Mouse (Mus musculus): Measurements from ENCODE around the gene Nagpa. TPM values are rescaled to one million over a fixed set of nuclear protein-coding genes. Genes with fewer than 3 reads are reported as not detected.

The Nagpa gene
- polyA plus RNA-seq, 1 experiment, result 0.86 TPM

GRCm38 (mm10) chr16:5168038-5168437, 35.8 kb downstream of the Nagpa start:
- Histone ChIP-seq H3K4me1 (ENCODE audit: control insufficient read depth) (no peaks in the 10 kb centered on the region), H3K4me3 (replicated peaks) (no peak overlapping the region), H3K36me3 (ENCODE audit: control insufficient read depth) (no peaks in the 10 kb centered on the region), H3K9me3 (ENCODE audit: control insufficient read depth, low read length) (peaks cover 2% of the 10 kb centered on the region; the same call in 1 of the 2 replicates), H3K27me3 (ENCODE audit: control insufficient read depth) (no peaks in the 10 kb centered on the region)
- no peak for TF ChIP-seq GATA1 (IDR thresholded peaks at IDR 0.05; ENCODE audit: low read length)
- no peak for TF ChIP-seq TAL1 (IDR thresholded peaks at IDR 0.05; ENCODE audit: low read length)

GRCm38 (mm10) chr16:5164327-5164726, 39.5 kb downstream of the Nagpa start:
- H3K9me3 ChIP-seq (ENCODE audit: control insufficient read depth, low read length), result peaks cover 2% of the 10 kb centered on the region; the same call in 1 of the 2 replicates

GRCm38 (mm10) chr16:5159248-5159647, 44.6 kb downstream of the Nagpa start:
- Histone ChIP-seq H3K36me3 (ENCODE audit: control insufficient read depth) (no peaks in the 10 kb centered on the region), H3K9me3 (ENCODE audit: control insufficient read depth, low read length) (no peaks in the 10 kb centered on the region), H3K4me3 (replicated peaks) (no peak overlapping the region), H3K27me3 (ENCODE audit: control insufficient read depth) (no peaks in the 10 kb centered on the region), H3K4me1 (ENCODE audit: control insufficient read depth) (no peaks in the 10 kb centered on the region)
- TF ChIP-seq TAL1 (IDR thresholded peaks at IDR 0.05; ENCODE audit: low read length), result no peak
- TF ChIP-seq GATA1 (IDR thresholded peaks at IDR 0.05; ENCODE audit: low read length), result no peak

More at GRCm38 (mm10) chr16:5164327-5164726, 39.5 kb downstream of the Nagpa start:
- no peak for TF ChIP-seq GATA1 (IDR thresholded peaks at IDR 0.05; ENCODE audit: low read length)
- no peak for TF ChIP-seq TAL1 (IDR thresholded peaks at IDR 0.05; ENCODE audit: low read length)
- H3K36me3 ChIP-seq (ENCODE audit: control insufficient read depth), result no peaks in the 10 kb centered on the region
- no peaks in the 10 kb centered on the region for H3K4me1 ChIP-seq (ENCODE audit: control insufficient read depth)
- no peak overlapping the region for H3K4me3 ChIP-seq (replicated peaks)
- H3K27me3 ChIP-seq (ENCODE audit: control insufficient read depth), result no peaks in the 10 kb centered on the region

GRCm38 (mm10) chr16:5157113-5157512, 46.7 kb downstream of the Nagpa start:
- no peak for TF ChIP-seq TAL1 (IDR thresholded peaks at IDR 0.05; ENCODE audit: low read length)
- TF ChIP-seq GATA1 (IDR thresholded peaks at IDR 0.05; ENCODE audit: low read length), result no peak
- Histone ChIP-seq H3K4me1 (ENCODE audit: control insufficient read depth) (no peaks in the 10 kb centered on the region), H3K36me3 (ENCODE audit: control insufficient read depth) (no peaks in the 10 kb centered on the region), H3K4me3 (replicated peaks) (no peak overlapping the region), H3K27me3 (ENCODE audit: control insufficient read depth) (no peaks in the 10 kb centered on the region), H3K9me3 (ENCODE audit: control insufficient read depth, low read length) (no peaks in the 10 kb centered on the region)

- TF ChIP-seq GATA1 (IDR thresholded peaks at IDR 0.05; ENCODE audit: low read length) (no peak), TAL1 (IDR thresholded peaks at IDR 0.05; ENCODE audit: low read length) (no peak)
- H3K9me3 ChIP-seq (ENCODE audit: control insufficient read depth, low read length), result no peaks in the 10 kb centered on the region
- no peak overlapping the region for H3K4me3 ChIP-seq (replicated peaks)
- H3K27me3 ChIP-seq (ENCODE audit: control insufficient read depth), result no peaks in the 10 kb centered on the region
- no peaks in the 10 kb centered on the region for H3K4me1 ChIP-seq (ENCODE audit: control insufficient read depth)
- no peaks in the 10 kb centered on the region for H3K36me3 ChIP-seq (ENCODE audit: control insufficient read depth)
These were observed 47.3 kb downstream of the Nagpa start for GRCm38 (mm10) chr16:5156495-5156894.

- H3K4me3 ChIP-seq (replicated peaks), result no peak overlapping the region
- H3K36me3 ChIP-seq (ENCODE audit: control insufficient read depth), result no peaks in the 10 kb centered on the region
- H3K27me3 ChIP-seq (ENCODE audit: control insufficient read depth), result no peaks in the 10 kb centered on the region
- no peaks in the 10 kb centered on the region for H3K4me1 ChIP-seq (ENCODE audit: control insufficient read depth)
- no peaks in the 10 kb centered on the region for H3K9me3 ChIP-seq (ENCODE audit: control insufficient read depth, low read length)
- TF ChIP-seq TAL1 (IDR thresholded peaks at IDR 0.05; ENCODE audit: low read length), result no peak
- no peak for TF ChIP-seq GATA1 (IDR thresholded peaks at IDR 0.05; ENCODE audit: low read length)
These were observed 48.8 kb downstream of the Nagpa start for GRCm38 (mm10) chr16:5155014-5155413.

GRCm38 (mm10) chr16:5153299-5154026, 50.3 kb downstream of the Nagpa start:
- no peaks in the 10 kb centered on the region for H3K36me3 ChIP-seq (ENCODE audit: control insufficient read depth)
- no peaks in the 10 kb centered on the region for H3K27me3 ChIP-seq (ENCODE audit: control insufficient read depth)
- no peak for TF ChIP-seq GATA1 (IDR thresholded peaks at IDR 0.05; ENCODE audit: low read length)
- TF ChIP-seq TAL1 (IDR thresholded peaks at IDR 0.05; ENCODE audit: low read length), result no peak
- no peaks in the 10 kb centered on the region for H3K9me3 ChIP-seq (ENCODE audit: control insufficient read depth, low read length)
- no peaks in the 10 kb centered on the region for H3K4me1 ChIP-seq (ENCODE audit: control insufficient read depth)
- H3K4me3 ChIP-seq (replicated peaks), result no peak overlapping the region

- peaks cover 23% of the 10 kb centered on the region for H3K27me3 ChIP-seq (ENCODE audit: control insufficient read depth)
- no peak overlapping the region for H3K4me3 ChIP-seq (replicated peaks)
- no peaks in the 10 kb centered on the region for H3K9me3 ChIP-seq (ENCODE audit: control insufficient read depth, low read length)
- TF ChIP-seq GATA1 (IDR thresholded peaks at IDR 0.05; ENCODE audit: low read length), result no peak
- TF ChIP-seq TAL1 (IDR thresholded peaks at IDR 0.05; ENCODE audit: low read length), result no peak
- no peaks in the 10 kb centered on the region for H3K36me3 ChIP-seq (ENCODE audit: control insufficient read depth)
- H3K4me1 ChIP-seq (ENCODE audit: control insufficient read depth), result peaks cover 15% of the 10 kb centered on the region
These were observed 53.3 kb downstream of the Nagpa start for GRCm38 (mm10) chr16:5150544-5150943.

GRCm38 (mm10) chr16:5147037-5147385, 56.8 kb downstream of the Nagpa start, which contains the start of gene Sec14l5:
Gene Sec14l5 (plus strand): TSS chr16:5147109.
- Histone ChIP-seq H3K4me3 (replicated peaks) (peak within 1 kb of the TSS; percentile 34), H3K4me1 (ENCODE audit: control insufficient read depth) (peaks cover 15% of the 10 kb centered on the region), H3K9me3 (ENCODE audit: control insufficient read depth, low read length) (no peaks in the 10 kb centered on the region), H3K27me3 (ENCODE audit: control insufficient read depth) (peaks cover 23% of the 10 kb centered on the region), H3K36me3 (ENCODE audit: control insufficient read depth) (no peaks in the 10 kb centered on the region)
- TF ChIP-seq GATA1 (IDR thresholded peaks at IDR 0.05; ENCODE audit: low read length) (no peak), TAL1 (IDR thresholded peaks at IDR 0.05; ENCODE audit: low read length) (no peak)
